Mouse (Mus musculus): ENCODE measurements around the gene Hrh1. TPM values are rescaled to one million over a fixed set of nuclear protein-coding genes. Genes with fewer than 3 reads are reported as not detected.

Gene Hrh1
- polyA plus RNA-seq, 1 experiment from 2014 or later = 0.46 TPM

DNA sequence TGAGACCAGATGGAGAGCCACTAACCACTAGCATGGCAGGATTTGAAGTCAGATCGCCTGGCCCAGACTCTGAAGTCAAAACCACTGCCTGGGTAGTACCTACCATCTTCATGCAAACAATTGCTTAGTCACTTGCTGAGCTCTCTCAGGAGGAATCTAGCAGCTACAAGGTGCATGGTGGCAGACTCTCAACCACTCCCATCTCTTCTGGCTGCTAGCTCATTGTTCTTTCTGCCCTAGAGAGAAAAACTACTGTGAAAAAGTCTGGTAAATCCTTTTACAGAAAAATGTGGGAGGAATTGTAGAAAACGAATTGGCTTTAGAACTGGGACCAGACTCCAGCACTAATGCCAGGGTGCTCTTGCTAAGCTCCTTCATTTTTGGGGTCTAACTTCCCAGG is 7.6 kb upstream of the Hrh1 start:
- Histone ChIP-seq H3K9me3 (ENCODE audit: control insufficient read depth) (no peaks in the 10 kb centered on the region), H3K27ac (ENCODE audit: low read depth, low read length) (no peak overlapping the region), H3K9ac (ENCODE audit: low read depth, low read length) (no peak overlapping the region), H3K4me1 (replicated peaks; ENCODE audit: control insufficient read depth, insufficient read depth, low read length) (no peaks in the 10 kb centered on the region; the same call in 1 of the 2 replicates), H3K4me2 (replicated peaks; ENCODE audit: low read depth) (no peak overlapping the region), H3K36me3 (ENCODE audit: control insufficient read depth, insufficient read depth) (no peaks in the 10 kb centered on the region), H3K27me3 (replicated peaks; ENCODE audit: control insufficient read depth, insufficient read depth, low read length) (no peaks in the 10 kb centered on the region), H3K4me3 (ENCODE audit: low read depth, low read length) (no peak overlapping the region)
- 87% methylated on average over 2 of the region's 2 CpGs for WGBS
- TF ChIP-seq CTCF (IDR thresholded peaks at IDR 0.05; ENCODE audit: low read depth) = no peak
- no peak for ATAC-seq

DNA sequence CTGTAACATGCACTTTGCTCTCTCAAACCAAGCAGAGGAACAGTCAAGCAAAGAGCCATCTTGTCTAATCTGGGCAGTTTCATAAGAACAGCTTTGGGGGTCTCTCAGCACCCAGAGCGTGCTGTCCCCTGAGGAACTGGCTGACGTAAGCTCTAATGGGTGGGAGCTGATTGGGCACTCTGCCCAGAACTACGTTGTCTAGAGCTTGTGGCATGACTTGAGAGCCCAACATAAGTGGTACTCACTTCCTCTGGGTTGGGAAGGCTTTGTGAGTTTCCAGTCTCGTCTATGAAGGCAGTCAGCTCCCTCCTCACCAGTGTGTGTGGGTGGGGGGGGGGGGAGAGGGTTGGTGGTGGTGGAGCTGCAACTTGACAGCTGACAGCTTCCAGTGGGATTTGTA is 2.8 kb upstream of the Hrh1 start:
- Histone ChIP-seq H3K4me1 (replicated peaks; ENCODE audit: control insufficient read depth, insufficient read depth, low read length) (no peaks in the 10 kb centered on the region; the same call in 1 of the 2 replicates), H3K4me3 (ENCODE audit: low read depth, low read length) (no peak overlapping the region)

DNA sequence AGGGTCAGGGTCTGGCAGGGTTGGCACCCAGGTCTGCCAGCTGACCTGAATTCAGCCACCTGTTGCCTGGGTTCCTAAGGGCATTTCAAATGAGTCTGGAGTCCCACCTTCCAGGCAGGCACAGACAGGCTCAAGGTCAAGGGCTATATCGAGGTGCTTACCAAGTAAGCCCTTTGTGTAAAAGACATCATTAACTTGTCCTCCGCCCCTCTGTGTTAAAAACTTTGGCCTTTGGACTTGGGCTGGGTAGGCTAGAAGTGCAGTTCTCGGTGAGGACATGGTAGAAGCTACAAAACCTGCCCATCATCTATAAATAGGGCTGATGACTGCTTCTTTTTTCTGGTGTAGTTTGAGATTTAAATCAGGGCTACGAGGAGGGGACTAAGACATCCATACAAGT is 1.1 kb upstream of the Hrh1 start:
- Histone ChIP-seq H3K9ac (ENCODE audit: low read depth, low read length) (no peak overlapping the region), H3K27ac (ENCODE audit: low read depth, low read length) (peak overlapping the region; percentile 68), H3K4me3 (ENCODE audit: low read depth, low read length) (0 out of 2 replicates have a peak overlapping the region, but pooled peaks have one; percentile 48), H3K9me3 (ENCODE audit: control insufficient read depth) (no peaks in the 10 kb centered on the region), H3K27me3 (replicated peaks; ENCODE audit: control insufficient read depth, insufficient read depth, low read length) (peaks cover 21% of the 10 kb centered on the region; the same call in 1 of the 2 replicates), H3K4me2 (replicated peaks; ENCODE audit: low read depth) (peak overlapping the region; percentile 37; the same call in 1 of the 2 replicates), H3K36me3 (ENCODE audit: control insufficient read depth, insufficient read depth) (no peaks in the 10 kb centered on the region), H3K4me1 (replicated peaks; ENCODE audit: control insufficient read depth, insufficient read depth, low read length) (no peaks in the 10 kb centered on the region; the same call in 1 of the 2 replicates)
- peak; percentile 83 for ATAC-seq
- WGBS = 24% methylated on average over 4 of the region's 4 CpGs
- no peak for TF ChIP-seq CTCF (IDR thresholded peaks at IDR 0.05; ENCODE audit: low read depth)

More for the DNA sequence above, 2.8 kb upstream of the Hrh1 start:
- WGBS = 54% methylated on average over 4 of the region's 4 CpGs
- Histone ChIP-seq H3K27me3 (replicated peaks; ENCODE audit: control insufficient read depth, insufficient read depth, low read length) (peaks cover 21% of the 10 kb centered on the region; the same call in 1 of the 2 replicates), H3K9ac (ENCODE audit: low read depth, low read length) (no peak overlapping the region), H3K27ac (ENCODE audit: low read depth, low read length) (no peak overlapping the region), H3K9me3 (ENCODE audit: control insufficient read depth) (no peaks in the 10 kb centered on the region), H3K36me3 (ENCODE audit: control insufficient read depth, insufficient read depth) (no peaks in the 10 kb centered on the region), H3K4me2 (replicated peaks; ENCODE audit: low read depth) (no peak overlapping the region)
- no peak for ATAC-seq
- TF ChIP-seq CTCF (IDR thresholded peaks at IDR 0.05; ENCODE audit: low read depth) = no peak

DNA sequence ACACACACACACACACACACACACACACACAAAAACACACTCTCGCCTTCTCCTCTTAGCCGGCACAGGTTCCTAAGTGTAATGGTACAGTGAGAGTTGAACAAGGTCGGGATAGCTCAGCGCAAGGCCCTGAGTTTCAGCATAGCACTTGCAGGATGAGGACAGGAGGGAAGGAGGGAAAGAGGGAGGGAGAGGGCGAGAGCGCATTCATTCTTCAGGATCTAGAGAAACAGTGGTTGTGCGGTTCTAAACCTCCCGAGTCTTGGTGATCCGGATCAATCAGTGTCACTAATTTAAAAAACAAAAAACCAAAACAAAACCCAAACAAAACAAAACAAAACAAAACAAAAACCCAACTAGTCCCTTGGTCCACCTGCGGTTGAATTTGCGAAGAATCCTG is 456 bp upstream of the Hrh1 start:
- Histone ChIP-seq H3K4me2 (replicated peaks; ENCODE audit: low read depth) (peak overlapping the region; percentile 91), H3K4me1 (replicated peaks; ENCODE audit: control insufficient read depth, insufficient read depth, low read length) (no peaks in the 10 kb centered on the region; the same call in 1 of the 2 replicates), H3K27ac (ENCODE audit: low read depth, low read length) (no peak overlapping the region; the same call in 1 of the 2 replicates), H3K9ac (ENCODE audit: low read depth, low read length) (no peak overlapping the region), H3K36me3 (ENCODE audit: control insufficient read depth, insufficient read depth) (no peaks in the 10 kb centered on the region), H3K27me3 (replicated peaks; ENCODE audit: control insufficient read depth, insufficient read depth, low read length) (peaks cover 21% of the 10 kb centered on the region; the same call in 1 of the 2 replicates), H3K9me3 (ENCODE audit: control insufficient read depth) (no peaks in the 10 kb centered on the region), H3K4me3 (ENCODE audit: low read depth, low read length) (peak overlapping the region; percentile 48)
- 9% methylated on average over 11 of the region's 11 CpGs for WGBS
- TF ChIP-seq CTCF (IDR thresholded peaks at IDR 0.05; ENCODE audit: low read depth) = no peak
- ATAC-seq = peak; percentile 26; the same call in 1 of the 2 replicates

DNA sequence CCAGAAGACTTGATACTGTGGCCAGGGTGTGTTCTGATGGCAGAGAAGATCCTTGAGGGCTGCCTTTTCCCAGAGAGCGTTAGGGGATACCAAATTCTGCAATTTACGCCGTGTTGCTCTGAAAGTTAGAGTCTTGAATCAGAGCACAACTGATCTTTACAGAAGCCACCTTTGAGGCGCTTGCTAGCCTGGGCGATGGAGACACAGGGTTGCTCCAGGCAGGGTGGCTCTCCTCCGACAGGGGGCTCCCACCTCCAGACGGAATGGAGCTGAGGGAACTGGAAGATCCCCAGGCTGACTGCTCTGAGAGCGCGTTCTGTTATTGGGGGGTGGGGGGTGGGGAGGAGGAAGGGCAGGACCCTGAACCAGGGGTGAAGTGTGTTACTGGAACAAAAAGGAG is 890 bp downstream of the Hrh1 start:
- WGBS = 8% methylated on average over 9 of the region's 9 CpGs

DNA sequence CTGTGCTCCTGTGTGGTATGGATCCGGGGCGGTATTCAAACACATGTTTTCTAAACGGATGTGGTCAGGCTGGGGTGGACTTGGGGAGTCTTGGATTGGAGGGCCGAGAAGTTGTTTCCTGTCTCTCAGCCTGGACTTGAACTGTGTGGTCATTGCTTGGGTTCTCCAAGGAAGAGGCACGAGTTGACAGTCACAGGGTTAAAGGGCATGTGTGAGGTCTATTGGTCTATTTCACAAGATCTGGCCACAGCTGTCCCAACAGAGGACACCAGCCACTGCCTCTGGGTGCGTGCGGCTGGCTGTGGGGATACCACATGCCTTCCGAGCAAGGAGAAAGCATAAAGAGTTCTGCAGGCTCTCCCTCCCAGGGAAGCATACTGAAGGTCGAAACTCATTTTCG is 2.7 kb downstream of the Hrh1 start:
- Histone ChIP-seq H3K9me3 (ENCODE audit: control insufficient read depth) (no peaks in the 10 kb centered on the region), H3K4me2 (replicated peaks; ENCODE audit: low read depth) (no peak overlapping the region), H3K27me3 (replicated peaks; ENCODE audit: control insufficient read depth, insufficient read depth, low read length) (peaks cover 21% of the 10 kb centered on the region; the same call in 1 of the 2 replicates), H3K4me1 (replicated peaks; ENCODE audit: control insufficient read depth, insufficient read depth, low read length) (no peaks in the 10 kb centered on the region; the same call in 1 of the 2 replicates), H3K4me3 (ENCODE audit: low read depth, low read length) (no peak overlapping the region), H3K27ac (ENCODE audit: low read depth, low read length) (no peak overlapping the region), H3K9ac (ENCODE audit: low read depth, low read length) (no peak overlapping the region), H3K36me3 (ENCODE audit: control insufficient read depth, insufficient read depth) (no peaks in the 10 kb centered on the region)
- WGBS = 75% methylated on average over 10 of the region's 10 CpGs
- no peak for TF ChIP-seq CTCF (IDR thresholded peaks at IDR 0.05; ENCODE audit: low read depth)
- no peak for ATAC-seq

More for the DNA sequence above, 890 bp downstream of the Hrh1 start:
- H3K4me3 ChIP-seq (ENCODE audit: low read depth, low read length) = peak overlapping the region; percentile 48
- no peaks in the 10 kb centered on the region for H3K9me3 ChIP-seq (ENCODE audit: control insufficient read depth)
- H3K27me3 ChIP-seq (replicated peaks; ENCODE audit: control insufficient read depth, insufficient read depth, low read length) = peaks cover 21% of the 10 kb centered on the region; the same call in 1 of the 2 replicates
- no peak overlapping the region for H3K9ac ChIP-seq (ENCODE audit: low read depth, low read length)
- H3K27ac ChIP-seq (ENCODE audit: low read depth, low read length) = no peak overlapping the region
- H3K4me2 ChIP-seq (replicated peaks; ENCODE audit: low read depth) = peak overlapping the region; percentile 91
- ATAC-seq = no peak
- H3K36me3 ChIP-seq (ENCODE audit: control insufficient read depth, insufficient read depth) = no peaks in the 10 kb centered on the region
- no peaks in the 10 kb centered on the region; the same call in 1 of the 2 replicates for H3K4me1 ChIP-seq (replicated peaks; ENCODE audit: control insufficient read depth, insufficient read depth, low read length)
- peak; percentile 67 for TF ChIP-seq CTCF (IDR thresholded peaks at IDR 0.05; ENCODE audit: low read depth)

Measured in intestine, postnatal 0 days (tissue).